Mouse (Mus musculus) cortical plate, adult 2 months (tissue): ENCODE results near the gene Fbxl17. TPM values are rescaled to one million over a fixed set of nuclear protein-coding genes. Genes with fewer than 3 reads are reported as not detected.
A peak's percentile ranks its signal among the peaks of the same experiment; 100 is the strongest.

Experiments
- H3K27ac ChIP-seq: fragments of 200-500 bp; 2 replicates; pipeline ENCODE4 v1.5.1; 2012; ENCODE audit warnings: low read length, control low read depth, inconsistent platforms; ENCODE audit not compliant: insufficient read depth
- H3K4me1 ChIP-seq: fragments of 200-500 bp; 2 replicates; pipeline ENCODE4 v1.6.1; 2011; ENCODE audit warnings: low read length; ENCODE audit not compliant: control insufficient read depth, insufficient read depth
- H3K4me3 ChIP-seq: fragments of 200-500 bp; 2 replicates; pipeline ENCODE4 v1.5.1; 2011; ENCODE audit warnings: mild to moderate bottlenecking, low read length, control low read depth; ENCODE audit not compliant: insufficient read depth
- CTCF ChIP-seq: fragments of 200-500 bp; IDR thresholded peaks from 2 replicates; pipeline ENCODE4 v1.5.1; 2011; ENCODE audit warnings: mild to moderate bottlenecking, control low read depth, low read length; ENCODE audit not compliant: insufficient read depth; ENCODE audit errors: extremely low read depth
- POLR2A ChIP-seq: fragments of 200-500 bp; IDR thresholded peaks from 2 replicates; pipeline ENCODE4 v1.6.1; 2011; ENCODE audit warnings: mild to moderate bottlenecking, low read length, control low read depth; ENCODE audit not compliant: insufficient read depth; ENCODE audit errors: extremely low read depth
- polyA plus RNA-seq: library from polyadenylated mRNA; depleted of rRNA; stranded (reverse); fragments of >200 nt; gene quantifications from 2 replicates; pipeline ENCODE4 v1.2.3, GENCODE M21; 2012

Fbxl17 gene
- polyA plus RNA-seq, 1 experiment, result 28.9 TPM

GRCm38 (mm10) chr17:63434081-63434480, 65.7 kb downstream of the Fbxl17 start:
- no peak overlapping the region for H3K4me3 ChIP-seq
- H3K4me1 ChIP-seq, result no peaks in the 10 kb centered on the region; the same call in 1 of the 2 replicates
- TF ChIP-seq POLR2A (no peak), CTCF (no peak)
- no peak overlapping the region for H3K27ac ChIP-seq

DNA sequence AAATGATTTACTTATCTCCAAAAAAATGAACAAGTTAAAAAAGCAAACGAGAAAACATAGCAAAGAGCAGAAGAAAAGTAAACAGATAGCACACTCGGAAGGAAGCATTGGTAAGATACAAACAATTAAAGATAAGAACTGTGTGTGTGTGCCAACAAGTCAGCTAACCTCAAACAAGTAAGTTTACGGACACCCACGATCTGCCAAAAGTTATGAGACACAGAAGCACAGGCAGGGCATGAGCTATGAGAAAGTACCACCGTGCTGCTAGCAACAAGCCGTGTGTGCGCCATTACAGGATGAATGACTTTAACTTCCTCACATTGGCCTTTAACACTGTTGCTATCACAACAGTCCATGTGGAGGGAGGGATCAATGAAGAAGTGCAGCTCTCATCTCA, 68.2 kb downstream of the Fbxl17 start:
- no peak for TF ChIP-seq CTCF
- TF ChIP-seq POLR2A, result no peak
- H3K4me1 ChIP-seq, result no peaks in the 10 kb centered on the region; the same call in 1 of the 2 replicates
- no peak overlapping the region for H3K27ac ChIP-seq
- H3K4me3 ChIP-seq, result no peak overlapping the region

GRCm38 (mm10) chr17:63430395-63431075, 69.3 kb downstream of the Fbxl17 start:
- TF ChIP-seq CTCF (no peak), POLR2A (no peak)

DNA sequence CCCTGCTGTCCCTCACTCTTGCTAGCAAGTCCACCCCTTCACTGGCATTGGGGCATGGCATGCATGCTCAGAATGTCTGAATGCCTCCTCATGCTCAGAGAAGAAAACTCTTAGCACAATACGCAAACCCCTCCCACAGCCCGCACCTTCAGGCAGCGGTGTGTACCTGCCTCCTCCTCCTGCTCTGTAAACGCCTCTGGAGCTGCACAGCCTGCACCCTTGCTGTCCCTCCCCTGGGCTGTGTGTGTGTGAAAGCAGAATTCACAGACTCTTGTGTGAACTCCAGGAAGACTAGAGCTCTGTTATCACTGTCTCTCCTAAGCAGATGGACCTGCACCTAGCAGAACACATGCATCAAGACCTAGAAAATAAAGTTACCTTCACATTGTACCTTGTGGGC, 76.0 kb downstream of the Fbxl17 start:
- H3K27ac ChIP-seq, result no peak overlapping the region
- no peaks in the 10 kb centered on the region for H3K4me1 ChIP-seq
- TF ChIP-seq CTCF, result no peak
- no peak for TF ChIP-seq POLR2A
- no peak overlapping the region for H3K4me3 ChIP-seq

More at GRCm38 (mm10) chr17:63430395-63431075, 69.3 kb downstream of the Fbxl17 start:
- no peaks in the 10 kb centered on the region; the same call in 1 of the 2 replicates for H3K4me1 ChIP-seq
- no peak overlapping the region for H3K27ac ChIP-seq
- H3K4me3 ChIP-seq, result no peak overlapping the region

GRCm38 (mm10) chr17:63422685-63423084, 77.1 kb downstream of the Fbxl17 start:
- Histone ChIP-seq H3K4me1 (no peaks in the 10 kb centered on the region), H3K4me3 (no peak overlapping the region), H3K27ac (no peak overlapping the region)
- TF ChIP-seq CTCF (no peak), POLR2A (no peak)

DNA sequence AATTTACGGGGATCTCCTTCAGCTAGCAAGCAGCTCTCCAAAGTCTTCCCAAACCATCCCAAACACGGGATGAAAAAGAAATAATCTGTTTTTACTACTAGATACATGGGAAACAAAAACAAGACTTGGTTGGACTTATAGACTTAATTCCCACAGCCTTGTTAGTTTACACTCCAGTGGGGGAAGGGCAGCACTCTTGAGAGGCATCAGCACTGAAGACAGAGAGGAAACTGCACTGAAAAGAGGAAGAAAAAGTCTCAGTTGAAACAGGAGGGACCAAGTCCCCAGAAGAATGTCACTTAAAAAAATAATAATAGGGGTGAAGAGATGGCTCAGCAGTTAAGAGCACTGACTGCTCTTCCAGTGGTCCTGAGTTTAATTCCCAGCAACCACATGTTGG, 78.0 kb downstream of the Fbxl17 start:
- Histone ChIP-seq H3K4me3 (no peak overlapping the region), H3K4me1 (no peaks in the 10 kb centered on the region), H3K27ac (no peak overlapping the region)
- no peak for TF ChIP-seq CTCF
- no peak for TF ChIP-seq POLR2A

GRCm38 (mm10) chr17:63419503-63419902, 80.3 kb downstream of the Fbxl17 start:
- Histone ChIP-seq H3K4me1 (no peaks in the 10 kb centered on the region), H3K27ac (no peak overlapping the region), H3K4me3 (no peak overlapping the region)
- no peak for TF ChIP-seq POLR2A
- no peak for TF ChIP-seq CTCF

DNA sequence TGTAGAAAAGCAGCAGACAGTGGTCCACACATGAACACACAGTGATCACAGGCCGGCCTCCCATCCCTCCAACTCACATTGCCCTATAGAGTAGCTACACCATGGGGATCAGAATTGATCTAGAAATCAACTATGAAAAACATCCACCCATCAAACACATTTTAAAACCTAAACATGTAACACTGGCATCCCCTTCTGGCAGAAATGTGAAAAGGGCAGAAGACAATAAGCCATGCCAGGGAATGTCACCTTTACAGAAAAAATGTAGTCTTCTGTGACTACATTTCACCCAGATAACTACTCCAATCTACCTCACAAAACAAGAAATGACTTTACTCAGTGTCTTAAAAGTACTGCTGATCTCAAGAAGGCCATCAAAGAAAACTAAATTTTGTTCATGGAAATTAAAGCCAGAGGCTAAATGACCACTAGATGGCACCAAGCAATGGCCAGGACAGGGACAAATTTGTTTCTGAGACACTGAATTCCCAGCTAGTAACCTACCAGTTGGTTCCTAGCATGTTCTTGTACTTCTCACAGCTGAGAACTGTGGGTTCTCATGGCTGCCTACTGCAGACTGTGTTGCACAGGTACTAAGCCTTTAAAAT, 85.7 kb downstream of the Fbxl17 start:
- H3K27ac ChIP-seq, result no peak overlapping the region
- TF ChIP-seq CTCF, result peak; percentile 48
- no peak for TF ChIP-seq POLR2A
- no peak overlapping the region for H3K4me3 ChIP-seq
- H3K4me1 ChIP-seq, result no peaks in the 10 kb centered on the region

DNA sequence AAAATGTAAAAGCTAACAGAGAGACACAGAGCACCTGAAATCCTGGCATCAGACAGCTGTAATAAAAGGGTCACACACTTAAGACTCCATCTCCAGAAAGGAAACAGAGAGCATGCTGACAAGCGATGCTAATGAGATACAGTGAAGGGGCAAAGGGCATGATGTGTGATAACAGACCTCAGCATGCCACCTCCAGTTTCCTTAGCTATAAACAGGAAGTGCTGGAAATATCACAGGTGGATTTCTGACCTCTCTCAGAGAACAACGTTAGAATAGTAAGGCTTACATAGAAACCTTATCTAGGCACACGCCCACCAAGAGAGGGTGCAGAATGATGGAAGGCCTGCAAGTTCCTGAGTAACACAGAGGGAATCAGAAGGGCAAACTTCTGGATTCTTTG, 88.3 kb downstream of the Fbxl17 start:
- TF ChIP-seq POLR2A (no peak), CTCF (no peak)
- Histone ChIP-seq H3K4me3 (no peak overlapping the region), H3K27ac (no peak overlapping the region), H3K4me1 (no peaks in the 10 kb centered on the region)

- Histone ChIP-seq H3K27ac (no peak overlapping the region), H3K4me3 (no peak overlapping the region), H3K4me1 (no peaks in the 10 kb centered on the region)
- TF ChIP-seq CTCF (no peak), POLR2A (no peak)
Measured at GRCm38 (mm10) chr17:63410101-63410500, 89.7 kb downstream of the Fbxl17 start.
